Mouse (Mus musculus): Measurements from ENCODE around the gene U2af2.

GRCm38 (mm10) chr7:5109301-5109700, 47.4 kb downstream of the U2af2 start:
- TF ChIP-seq CTCF (IDR thresholded peaks at IDR 0.05; ENCODE audit: extremely low read depth, insufficient read depth, low read length) = no peak
- TF ChIP-seq POLR2A (IDR thresholded peaks at IDR 0.05; ENCODE audit: extremely low read depth, insufficient read depth, low read length) = no peak
